Mouse (Mus musculus): ENCODE measurements at regions not wholly inside any gene's neighbourhood (a gene's known extent, or its start where the extent isn't known, plus 50 kb on each side); places are given as distances from the start of the nearest gene placed in this dataset.
"Not testable (repeated sequence)": the region's sequence is repeated elsewhere in the genome, so short reads cannot be mapped to it uniquely, and the experiment has no call there.

DNA sequence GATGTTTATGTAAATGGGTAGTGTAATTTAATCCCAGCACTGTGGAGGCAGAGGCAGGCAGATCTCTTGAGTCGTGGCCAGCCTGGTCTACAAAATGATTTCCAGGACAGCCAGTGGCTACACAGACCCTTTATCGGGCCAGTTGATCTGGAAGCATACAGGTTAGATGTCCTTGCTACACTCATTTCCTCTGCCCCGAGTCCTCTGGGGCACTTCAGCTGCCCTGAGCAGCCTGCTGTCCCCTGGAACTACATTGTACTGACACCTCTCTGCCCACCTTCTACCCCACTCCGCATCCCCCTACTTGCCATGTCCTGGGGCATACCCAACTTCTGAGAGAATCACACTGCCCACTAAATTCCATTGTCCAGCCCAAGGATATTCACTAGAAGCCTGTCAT lies 60.6 kb upstream of the Helt start:
- no peak for ATAC-seq (replicated peaks in 1 of 2; ENCODE audit: insufficient read depth in 1 of 2, low FRiP score in 2 of 2, low TSS enrichment in 1 of 2, low read depth in 1 of 2, poor library complexity in 2 of 2, severe bottlenecking in 2 of 2)

DNA sequence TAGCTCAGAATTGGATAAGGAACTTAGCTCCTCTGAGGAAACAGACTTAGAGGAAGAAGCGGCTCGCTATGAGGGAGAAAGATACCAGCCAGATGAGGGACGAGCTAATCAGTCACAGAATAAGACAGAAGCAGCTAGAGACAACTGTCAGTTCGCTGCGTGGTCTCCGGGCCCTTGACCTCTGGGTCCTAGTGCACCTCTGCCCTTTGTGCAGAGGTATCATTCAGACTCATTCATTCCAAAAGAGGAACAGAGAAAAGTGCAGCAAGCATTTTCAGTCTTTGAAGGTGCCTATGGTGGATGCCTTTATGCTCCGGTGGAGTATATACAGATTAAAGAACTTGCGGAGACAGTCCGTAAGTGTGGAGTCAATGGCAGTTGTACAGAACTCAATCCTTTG lies 63.5 kb upstream of the Helt start:
- ATAC-seq (replicated peaks in 1 of 2; ENCODE audit: insufficient read depth in 1 of 2, low FRiP score in 2 of 2, low TSS enrichment in 1 of 2, low read depth in 1 of 2, poor library complexity in 2 of 2, severe bottlenecking in 2 of 2): not testable (repeated sequence)

DNA sequence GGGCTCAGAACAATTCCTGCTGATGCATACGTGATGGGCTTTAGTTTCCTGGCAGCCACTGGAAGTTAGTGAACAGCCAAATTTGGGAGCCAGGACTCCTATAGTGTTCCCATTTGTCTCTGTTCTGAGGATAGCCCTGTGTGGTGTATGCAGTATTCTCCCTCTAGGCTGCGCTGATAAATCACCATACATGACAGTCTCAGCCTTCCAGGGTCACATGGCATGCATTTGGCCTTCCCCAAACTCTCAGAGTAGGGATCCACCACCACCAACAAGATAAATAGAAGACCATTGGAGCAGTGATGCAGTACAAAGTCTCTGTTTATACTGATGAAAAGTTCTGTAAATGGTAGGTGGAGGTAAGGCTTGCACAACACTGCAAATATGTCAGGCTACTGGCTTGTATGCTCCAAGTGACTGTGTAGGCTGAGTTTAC lies 68.4 kb upstream of the Helt start:
- no peak for ATAC-seq (replicated peaks in 1 of 2; ENCODE audit: insufficient read depth in 1 of 2, low FRiP score in 2 of 2, low TSS enrichment in 1 of 2, low read depth in 1 of 2, poor library complexity in 2 of 2, severe bottlenecking in 2 of 2)

DNA sequence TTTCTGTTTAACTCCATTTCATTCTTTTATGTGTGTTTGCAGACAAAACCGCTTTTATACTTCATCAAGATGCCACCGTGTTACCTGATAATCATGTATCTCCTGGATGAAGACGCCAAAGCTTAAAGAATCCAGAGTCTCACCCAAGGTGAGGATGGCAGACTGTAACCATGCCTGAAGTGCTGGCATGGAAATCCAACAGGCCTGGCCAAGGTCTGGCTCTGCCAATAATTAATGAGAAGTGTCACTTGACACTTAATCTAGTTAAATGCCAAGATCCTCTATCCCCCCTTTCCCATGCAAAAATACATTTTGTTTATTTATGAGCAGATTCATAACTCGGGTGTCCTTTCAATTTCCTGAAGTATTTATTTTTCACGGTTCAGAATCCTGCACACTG lies 71.2 kb upstream of the Helt start:
- no peak for ATAC-seq (replicated peaks in 1 of 2; ENCODE audit: insufficient read depth in 1 of 2, low FRiP score in 2 of 2, low TSS enrichment in 1 of 2, low read depth in 1 of 2, poor library complexity in 2 of 2, severe bottlenecking in 2 of 2)

DNA sequence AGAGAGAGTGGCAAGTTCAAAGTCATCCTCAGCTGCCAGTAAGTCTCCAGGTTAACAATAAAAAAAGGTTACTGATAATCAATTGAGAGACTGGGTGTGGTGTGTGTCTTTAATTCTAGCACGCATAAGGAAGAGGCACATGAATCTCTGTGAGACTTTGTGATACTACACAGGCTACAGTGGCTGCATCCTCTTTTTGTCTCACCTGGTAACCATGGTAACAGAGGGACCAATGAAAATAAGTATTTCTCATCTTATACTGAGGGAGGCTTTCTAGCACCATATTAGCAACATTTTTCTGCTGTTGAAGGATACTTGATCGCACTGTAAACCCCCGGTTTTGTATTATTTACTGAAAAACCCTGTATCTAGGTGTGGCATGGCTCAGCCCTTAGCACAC lies 72.7 kb upstream of the Helt start:
- no peak for ATAC-seq (replicated peaks in 1 of 2; ENCODE audit: insufficient read depth in 1 of 2, low FRiP score in 2 of 2, low TSS enrichment in 1 of 2, low read depth in 1 of 2, poor library complexity in 2 of 2, severe bottlenecking in 2 of 2)

DNA sequence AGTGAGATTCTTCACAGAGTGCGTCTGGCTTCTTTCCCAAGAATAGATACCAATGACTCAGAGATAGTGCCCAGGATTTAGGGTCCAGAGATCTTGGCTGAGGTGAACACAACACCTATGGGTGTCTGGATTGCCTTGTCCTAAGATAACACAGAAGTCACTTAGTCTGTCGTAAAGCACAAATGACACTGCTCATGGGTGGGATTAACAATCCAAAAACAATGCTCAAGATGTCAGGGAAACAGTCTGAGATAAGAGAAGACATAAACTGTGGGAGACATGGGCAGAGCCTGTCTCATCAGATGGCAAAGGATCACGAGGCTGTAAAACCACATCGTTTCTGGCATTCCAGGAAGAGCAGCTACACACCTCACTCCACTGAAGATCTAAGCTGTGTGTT lies 79.6 kb upstream of the Helt start:
- no peak for ATAC-seq (replicated peaks in 1 of 2; ENCODE audit: insufficient read depth in 1 of 2, low FRiP score in 2 of 2, low TSS enrichment in 1 of 2, low read depth in 1 of 2, poor library complexity in 2 of 2, severe bottlenecking in 2 of 2)

DNA sequence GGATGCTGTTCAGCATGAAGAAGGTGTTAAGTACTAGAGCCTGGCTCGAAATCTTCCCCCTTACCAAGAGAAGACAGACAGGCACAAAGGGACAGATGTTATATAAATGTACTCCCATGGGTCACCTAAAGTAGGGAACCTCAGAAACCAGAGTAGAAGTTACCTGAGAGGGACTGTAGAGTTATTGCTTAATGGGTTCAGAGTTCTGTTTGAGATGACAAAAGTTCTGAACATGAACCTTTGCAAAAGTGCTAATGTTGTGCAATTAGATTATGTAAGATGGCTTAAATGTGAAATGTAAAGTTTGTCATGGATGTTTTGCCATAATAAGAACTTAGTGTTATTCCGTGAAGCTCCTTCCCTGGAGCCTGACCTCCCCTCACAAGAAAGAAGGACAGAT lies 81.5 kb upstream of the Helt start:
- no peak; a peak in 1 of 4 replicates for ATAC-seq (replicated peaks in 1 of 2; ENCODE audit: insufficient read depth in 1 of 2, low FRiP score in 2 of 2, low TSS enrichment in 1 of 2, low read depth in 1 of 2, poor library complexity in 2 of 2, severe bottlenecking in 2 of 2)

DNA sequence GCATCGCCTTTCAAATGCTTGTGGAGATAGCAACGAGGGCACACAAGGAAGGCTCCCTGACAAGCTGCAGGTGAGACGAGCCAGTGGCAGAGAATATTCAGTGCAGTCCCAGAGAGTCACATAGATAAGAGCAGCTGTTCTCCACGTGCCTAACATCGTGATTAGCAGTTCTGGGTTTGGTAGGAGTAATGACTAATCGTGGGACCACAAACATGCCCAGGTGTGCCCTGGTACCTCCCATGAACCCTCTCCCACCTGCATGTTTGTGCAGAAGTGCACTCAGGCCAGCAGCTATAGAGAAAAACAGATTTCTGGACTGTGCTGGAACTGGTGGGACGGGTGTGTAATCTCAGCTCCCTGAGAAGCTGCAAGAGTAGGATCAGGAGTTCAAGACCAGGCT lies 85.9 kb upstream of the Acsl1 start:
- ATAC-seq (replicated peaks in 1 of 2; ENCODE audit: insufficient read depth in 1 of 2, low FRiP score in 2 of 2, low TSS enrichment in 1 of 2, low read depth in 1 of 2, poor library complexity in 2 of 2, severe bottlenecking in 2 of 2): no peak

DNA sequence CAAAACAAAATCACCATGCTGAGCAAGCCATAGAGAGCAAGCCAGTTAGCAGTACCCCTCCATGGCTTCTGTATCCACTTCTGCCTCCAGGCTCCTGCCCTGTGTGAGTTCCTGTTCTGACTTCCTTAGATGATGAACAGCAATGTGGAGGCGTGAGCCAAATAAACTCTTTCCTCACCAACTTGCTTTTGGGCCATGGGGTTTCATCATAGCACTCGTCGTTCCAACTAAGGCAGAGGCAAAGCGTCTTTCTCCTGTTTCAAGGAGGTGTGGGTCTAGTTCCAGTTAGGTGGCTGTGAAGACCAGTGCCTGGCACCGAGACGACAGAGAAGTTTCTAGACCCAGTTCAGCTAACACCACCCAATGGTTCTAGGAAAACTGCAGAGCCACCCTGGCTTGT lies 85.0 kb upstream of the Acsl1 start:
- no peak for ATAC-seq (replicated peaks in 1 of 2; ENCODE audit: insufficient read depth in 1 of 2, low FRiP score in 2 of 2, low TSS enrichment in 1 of 2, low read depth in 1 of 2, poor library complexity in 2 of 2, severe bottlenecking in 2 of 2)

DNA sequence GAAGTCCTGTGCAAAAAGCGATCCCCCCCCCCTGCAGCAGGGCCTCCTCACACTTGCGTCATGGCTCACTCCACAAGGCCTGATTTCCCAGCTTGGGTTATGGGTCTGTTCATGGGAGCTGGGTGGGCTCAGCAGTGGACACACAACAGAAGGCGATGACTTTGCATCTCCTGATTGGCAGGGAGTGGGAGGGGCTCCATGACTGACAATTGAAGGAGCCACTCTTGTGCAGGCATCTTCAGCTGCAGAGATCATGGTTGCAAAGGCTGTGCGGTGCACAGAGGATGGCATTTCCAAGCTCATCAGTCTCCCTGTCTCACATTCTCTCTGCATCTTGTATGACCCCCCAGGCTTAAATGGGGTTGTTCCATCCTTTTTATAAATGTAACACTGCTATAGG lies 84.3 kb upstream of the Acsl1 start:
- ATAC-seq (replicated peaks in 1 of 2; ENCODE audit: insufficient read depth in 1 of 2, low FRiP score in 2 of 2, low TSS enrichment in 1 of 2, low read depth in 1 of 2, poor library complexity in 2 of 2, severe bottlenecking in 2 of 2): no peak; a peak in 1 of 4 replicates

DNA sequence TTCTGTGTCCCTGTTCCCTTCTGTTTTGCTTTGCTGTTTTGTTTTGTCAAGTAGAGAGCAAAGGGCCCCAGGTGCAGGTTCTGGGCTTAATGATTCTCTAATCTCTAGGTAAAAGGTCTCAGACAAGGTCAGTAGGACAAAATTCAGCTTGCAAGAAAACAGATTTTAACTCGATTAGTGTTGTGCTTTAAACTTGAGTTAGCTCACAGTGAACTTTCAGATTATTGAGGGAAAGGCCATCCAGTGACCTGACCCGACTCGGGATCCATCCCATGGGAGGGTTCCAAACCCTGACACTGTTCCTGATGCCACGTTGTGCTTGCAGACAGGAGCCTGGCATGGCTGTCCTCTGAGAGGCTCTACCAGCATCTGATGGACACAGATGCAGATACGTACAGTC lies 83.8 kb upstream of the Acsl1 start:
- no peak for ATAC-seq (replicated peaks in 1 of 2; ENCODE audit: insufficient read depth in 1 of 2, low FRiP score in 2 of 2, low TSS enrichment in 1 of 2, low read depth in 1 of 2, poor library complexity in 2 of 2, severe bottlenecking in 2 of 2)

DNA sequence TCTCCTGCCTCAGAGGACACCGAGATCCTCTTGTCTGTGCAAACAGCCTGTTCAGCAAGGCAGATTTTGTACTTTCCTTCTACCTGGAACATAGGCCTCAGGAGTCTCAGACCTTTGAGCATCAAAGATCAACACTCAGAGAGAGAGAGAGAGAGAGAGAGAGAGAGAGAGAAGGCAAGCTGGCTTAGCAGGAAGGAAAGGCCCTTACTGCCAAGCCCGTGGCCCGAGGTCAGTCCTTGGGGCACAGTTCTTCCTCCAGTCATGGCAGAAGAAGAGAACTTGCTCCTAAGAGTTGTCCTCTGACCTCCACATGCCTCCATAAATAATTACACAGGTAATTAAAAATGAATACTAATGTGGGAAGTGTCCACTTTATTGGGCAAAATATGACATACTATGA lies 82.4 kb upstream of the Acsl1 start:
- ATAC-seq (replicated peaks in 1 of 2; ENCODE audit: insufficient read depth in 1 of 2, low FRiP score in 2 of 2, low TSS enrichment in 1 of 2, low read depth in 1 of 2, poor library complexity in 2 of 2, severe bottlenecking in 2 of 2): no peak

DNA sequence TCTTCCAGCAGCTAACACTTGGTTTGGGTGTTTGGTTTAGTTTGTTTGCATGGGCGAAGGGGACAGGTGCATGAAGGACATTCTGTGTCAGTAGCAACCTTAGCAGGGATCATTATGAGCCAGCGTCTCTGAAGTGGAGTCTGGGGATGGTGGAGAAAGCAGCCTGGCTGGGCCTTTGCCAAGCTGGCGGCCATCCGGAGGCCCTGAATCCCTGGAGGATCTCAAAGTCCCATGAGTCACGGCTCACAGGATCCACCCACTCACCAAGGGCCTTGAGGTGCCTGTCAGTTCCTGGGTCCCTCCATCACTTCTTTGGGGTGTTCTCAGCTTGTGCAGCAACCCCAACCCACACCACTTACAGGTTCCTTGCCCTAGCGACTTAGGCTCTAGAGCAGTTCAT lies 80.4 kb upstream of the Acsl1 start:
- no peak for ATAC-seq (replicated peaks in 1 of 2; ENCODE audit: insufficient read depth in 1 of 2, low FRiP score in 2 of 2, low TSS enrichment in 1 of 2, low read depth in 1 of 2, poor library complexity in 2 of 2, severe bottlenecking in 2 of 2)

DNA sequence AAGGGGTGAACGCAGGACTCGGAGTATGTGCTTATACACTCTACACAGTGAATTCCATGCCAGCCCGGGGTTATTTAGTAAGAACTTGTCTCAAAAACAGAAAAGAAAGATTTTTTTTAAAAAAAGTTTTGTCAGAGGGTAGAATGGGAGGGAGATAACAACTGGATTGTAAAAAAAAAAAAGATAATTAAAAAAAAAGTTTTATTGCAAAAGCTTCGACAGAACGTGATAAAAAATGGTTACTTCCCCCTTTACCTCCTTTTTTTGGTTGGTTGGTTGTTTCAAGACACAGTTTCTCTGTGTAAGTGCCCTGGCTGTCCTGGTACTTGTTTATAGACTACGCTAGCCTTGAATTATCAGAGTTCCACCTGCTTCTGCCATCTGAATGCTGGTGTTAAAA lies 79.2 kb upstream of the Acsl1 start:
- ATAC-seq (replicated peaks in 1 of 2; ENCODE audit: insufficient read depth in 1 of 2, low FRiP score in 2 of 2, low TSS enrichment in 1 of 2, low read depth in 1 of 2, poor library complexity in 2 of 2, severe bottlenecking in 2 of 2): no peak

DNA sequence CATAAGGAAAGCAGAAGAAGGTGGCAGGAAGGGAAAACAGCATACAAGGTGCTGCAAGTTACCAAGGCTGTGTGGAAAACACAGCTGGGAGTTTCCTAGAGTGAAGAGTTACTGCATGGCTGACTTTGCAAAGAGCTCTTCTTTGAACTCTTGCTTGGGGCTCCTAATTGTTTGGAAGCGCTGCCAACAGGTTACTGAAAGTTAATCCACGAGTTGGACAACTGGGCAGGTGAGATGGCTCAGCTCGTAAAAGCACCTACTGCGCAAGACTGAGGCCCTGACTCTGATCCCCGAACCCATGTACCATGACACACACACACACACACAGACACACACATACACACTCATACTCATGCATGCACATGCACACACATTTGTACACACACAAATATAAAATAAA lies 77.5 kb upstream of the Acsl1 start:
- no peak for ATAC-seq (replicated peaks in 1 of 2; ENCODE audit: insufficient read depth in 1 of 2, low FRiP score in 2 of 2, low TSS enrichment in 1 of 2, low read depth in 1 of 2, poor library complexity in 2 of 2, severe bottlenecking in 2 of 2)

DNA sequence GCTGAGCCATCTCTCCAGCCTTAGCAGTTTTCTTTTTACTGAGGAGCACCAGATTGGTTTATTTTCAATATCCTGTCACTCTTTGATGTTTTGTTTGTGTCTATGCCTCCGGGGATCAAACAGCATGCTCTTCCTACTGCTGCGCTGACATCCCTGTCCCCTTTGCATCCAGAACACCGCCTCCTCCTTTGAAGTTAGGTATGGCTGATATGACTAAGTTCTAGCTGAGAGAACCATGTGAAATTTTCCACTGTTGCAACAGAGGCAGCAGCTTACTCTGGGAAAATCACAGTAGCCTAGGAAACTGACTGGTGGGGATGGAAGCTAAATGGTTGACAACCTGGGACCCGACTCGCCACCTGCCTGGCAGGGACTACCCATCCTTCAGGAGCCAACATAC lies 76.1 kb upstream of the Acsl1 start:
- no peak for ATAC-seq (replicated peaks in 1 of 2; ENCODE audit: insufficient read depth in 1 of 2, low FRiP score in 2 of 2, low TSS enrichment in 1 of 2, low read depth in 1 of 2, poor library complexity in 2 of 2, severe bottlenecking in 2 of 2)

DNA sequence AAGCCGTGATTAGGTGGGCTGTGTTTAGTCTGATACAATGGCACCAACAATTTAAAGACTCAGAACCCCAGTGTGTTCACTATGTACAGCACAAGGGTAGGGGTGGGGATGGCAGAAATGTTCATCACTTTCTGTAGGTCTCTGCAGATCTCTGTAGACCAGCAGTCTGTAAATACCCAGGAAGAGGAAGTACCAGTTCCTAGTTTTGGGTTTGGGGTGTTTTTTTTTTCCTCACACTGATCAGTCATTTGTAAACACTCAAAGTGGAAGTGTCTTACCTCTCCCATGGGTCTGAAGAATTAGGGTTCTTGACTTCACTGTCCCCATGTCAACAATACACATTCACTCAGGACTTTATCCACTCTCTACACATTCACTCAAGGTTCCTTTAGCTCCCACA lies 75.5 kb upstream of the Acsl1 start:
- ATAC-seq (replicated peaks in 1 of 2; ENCODE audit: insufficient read depth in 1 of 2, low FRiP score in 2 of 2, low TSS enrichment in 1 of 2, low read depth in 1 of 2, poor library complexity in 2 of 2, severe bottlenecking in 2 of 2): peak; percentile 42 to 45; a peak in 1 of 4 replicates

DNA sequence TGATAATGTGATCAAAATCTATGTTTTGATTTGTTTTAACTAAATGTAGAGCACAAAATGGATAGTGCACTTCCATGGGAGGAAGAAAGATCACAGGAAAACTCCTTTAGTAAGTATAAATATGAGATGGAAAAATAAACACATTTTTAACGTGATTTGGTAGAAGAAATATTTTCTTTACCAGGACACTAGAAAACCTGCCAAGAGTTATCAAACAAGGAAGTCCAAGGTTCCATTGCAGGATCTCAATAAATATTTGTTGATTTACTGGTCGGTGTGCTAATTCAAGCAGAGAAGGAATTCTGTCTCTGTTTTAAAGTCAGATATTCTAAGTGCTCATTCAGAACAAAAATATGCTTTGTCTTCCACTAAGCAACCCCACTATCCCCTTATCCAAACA lies 73.8 kb upstream of the Acsl1 start:
- ATAC-seq (replicated peaks in 1 of 2; ENCODE audit: insufficient read depth in 1 of 2, low FRiP score in 2 of 2, low TSS enrichment in 1 of 2, low read depth in 1 of 2, poor library complexity in 2 of 2, severe bottlenecking in 2 of 2): no peak

DNA sequence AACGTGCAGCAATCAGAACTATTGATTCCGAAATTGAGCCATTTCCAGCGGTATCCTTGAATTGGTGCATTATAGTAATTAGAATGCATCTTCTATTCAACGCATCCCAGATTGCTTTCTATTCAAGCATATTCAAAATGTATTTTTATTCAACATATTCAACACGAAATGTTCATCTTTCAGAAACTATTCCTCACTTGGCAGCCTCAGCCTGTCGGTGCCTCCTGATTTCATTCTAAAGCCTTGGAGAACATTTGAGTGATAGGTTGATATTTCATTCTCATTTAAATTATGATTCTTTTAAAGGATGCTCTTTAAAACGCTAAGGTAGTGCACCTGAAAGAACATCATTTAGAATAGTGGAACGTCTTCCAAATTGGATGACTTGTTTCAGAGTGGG lies 73.1 kb upstream of the Acsl1 start:
- no peak for ATAC-seq (replicated peaks in 1 of 2; ENCODE audit: insufficient read depth in 1 of 2, low FRiP score in 2 of 2, low TSS enrichment in 1 of 2, low read depth in 1 of 2, poor library complexity in 2 of 2, severe bottlenecking in 2 of 2)

DNA sequence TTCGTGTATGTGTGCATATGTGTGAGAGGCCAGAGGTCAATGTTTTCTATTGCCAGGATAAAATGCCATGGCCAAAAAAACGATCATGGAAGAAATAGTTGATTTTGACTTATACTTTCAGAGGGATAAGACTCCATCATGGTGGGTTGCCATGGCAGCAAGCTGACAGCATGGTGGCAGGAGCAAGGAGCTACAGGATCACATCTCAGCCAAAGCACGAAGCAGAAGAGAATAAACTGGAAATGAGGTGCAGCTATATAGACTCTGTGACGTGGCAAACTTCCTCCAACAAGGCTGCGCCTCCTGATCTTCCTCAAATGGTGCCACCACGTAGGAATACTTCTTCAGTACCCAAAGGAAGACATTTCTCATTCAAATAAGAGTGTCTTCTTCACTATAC lies 70.2 kb upstream of the Acsl1 start:
- ATAC-seq (replicated peaks in 1 of 2; ENCODE audit: insufficient read depth in 1 of 2, low FRiP score in 2 of 2, low TSS enrichment in 1 of 2, low read depth in 1 of 2, poor library complexity in 2 of 2, severe bottlenecking in 2 of 2): no peak

All from hematopoietic stem cell, adult 5-6 weeks (primary cell).